Mouse (Mus musculus): ENCODE data around the gene Dach1. TPM values are rescaled to one million over a fixed set of nuclear protein-coding genes. Genes with fewer than 3 reads are reported as not detected.

The Dach1 gene
- total and polyA plus RNA-seq, 3 experiments = not detected

GRCm38 (mm10) chr14:98067273-98067905 is 102.2 kb downstream of the Dach1 start:
- Histone ChIP-seq H3K79me2 (ENCODE audit: control insufficient read depth, insufficient read depth, low read length, poor library complexity) (no peaks in the 10 kb centered on the region), H3K9me3 (replicated peaks; ENCODE audit: insufficient read depth, low read length) (no peaks in the 10 kb centered on the region), H3K4me3 (ENCODE audit: control insufficient read depth in 1 of 2, insufficient read depth in 1 of 2, low read depth in 2 of 2, low read length in 2 of 2) (no peak overlapping the region), H3K9ac (ENCODE audit: control insufficient read depth, low read depth, low read length, poor library complexity, severe bottlenecking) (no peak overlapping the region), H3K27ac (ENCODE audit: control insufficient read depth, low read depth, low read length) (no peak overlapping the region), H3K36me3 (ENCODE audit: control insufficient read depth in 1 of 2, insufficient read depth in 2 of 2, low read length in 2 of 2) (no peaks in the 10 kb centered on the region), H3K4me1 (ENCODE audit: control insufficient read depth in 1 of 2, insufficient read depth in 2 of 2, low read length in 2 of 2) (peaks cover 0 to 3% of the 10 kb centered on the region in 2 experiments; a peak in 1 of 4 replicates), H3K27me3 (ENCODE audit: control insufficient read depth in 1 of 2, insufficient read depth in 2 of 2, low read length in 2 of 2) (no peaks in the 10 kb centered on the region)
- no peak for DNase-seq (ENCODE audit: low read depth, low spot score)
- TF ChIP-seq ZMIZ1 (IDR thresholded peaks at IDR 0.05; ENCODE audit: low read depth, low read length) = no peak
- no peak for TF ChIP-seq SMC3 (IDR thresholded peaks at IDR 0.05; ENCODE audit: low read depth, low read length)
- TF ChIP-seq MYB (IDR thresholded peaks at IDR 0.05; ENCODE audit: low read depth, low read length) = no peak
- no peak for TF ChIP-seq JUND (IDR thresholded peaks at IDR 0.05; ENCODE audit: low read depth, low read length)
- no peak for TF ChIP-seq BHLHE40 (IDR thresholded peaks at IDR 0.05; ENCODE audit: borderline replicate concordance, low read depth, low read length)
- no peak for TF ChIP-seq MEF2A (IDR thresholded peaks at IDR 0.05; ENCODE audit: extremely low read depth, insufficient replicate concordance, low read depth, low read length, poor library complexity, severe bottlenecking)
- TF ChIP-seq ELF1 (IDR thresholded peaks at IDR 0.05; ENCODE audit: low read depth, low read length) = no peak
- no peak for TF ChIP-seq GABPA (IDR thresholded peaks at IDR 0.05; ENCODE audit: low read depth, low read length)
- no peak for TF ChIP-seq ZKSCAN1 (IDR thresholded peaks at IDR 0.05; ENCODE audit: low read depth, low read length)
- no peak for TF ChIP-seq UBTF (IDR thresholded peaks at IDR 0.05; ENCODE audit: borderline replicate concordance, insufficient read depth, low read depth, low read length)
- no peak for TF ChIP-seq HCFC1 (IDR thresholded peaks at IDR 0.05; ENCODE audit: low read depth, low read length)
- TF ChIP-seq CTCF (IDR thresholded peaks at IDR 0.05 in 2 of 3, conservative IDR thresholded peaks at IDR 0.05 in 1 of 3; ENCODE audit: control insufficient read depth in 1 of 3, insufficient read depth in 1 of 3, low read depth in 2 of 3, low read length in 3 of 3, poor library complexity in 1 of 3, severe bottlenecking in 1 of 3) = no peak
- no peak for TF ChIP-seq MAX (IDR thresholded peaks at IDR 0.05; ENCODE audit: low read length)
- no peak for TF ChIP-seq GATA1 (IDR thresholded peaks at IDR 0.05; ENCODE audit: low read depth, low read length)

GRCm38 (mm10) chr14:98064190-98064589 is 105.4 kb downstream of the Dach1 start:
- no peak for TF ChIP-seq EP300 (IDR thresholded peaks at IDR 0.05; ENCODE audit: low read depth in 1 of 2, low read length in 2 of 2)

More at GRCm38 (mm10) chr14:98064190-98064589, 105.4 kb downstream of the Dach1 start:
- H3K9ac ChIP-seq (ENCODE audit: control insufficient read depth, low read depth, low read length, poor library complexity, severe bottlenecking) = no peak overlapping the region
- no peaks in the 10 kb centered on the region for H3K9me3 ChIP-seq (replicated peaks; ENCODE audit: insufficient read depth, low read length)
- no peaks in the 10 kb centered on the region for H3K36me3 ChIP-seq (ENCODE audit: control insufficient read depth in 1 of 2, insufficient read depth in 2 of 2, low read length in 2 of 2)
- no peak overlapping the region for H3K27ac ChIP-seq (ENCODE audit: control insufficient read depth, low read depth, low read length)
- no peaks in the 10 kb centered on the region for H3K79me2 ChIP-seq (ENCODE audit: control insufficient read depth, insufficient read depth, low read length, poor library complexity)
- no peaks in the 10 kb centered on the region for H3K27me3 ChIP-seq (ENCODE audit: control insufficient read depth in 1 of 2, insufficient read depth in 2 of 2, low read length in 2 of 2)
- H3K4me1 ChIP-seq (ENCODE audit: control insufficient read depth in 1 of 2, insufficient read depth in 2 of 2, low read length in 2 of 2) = no peaks in the 10 kb centered on the region
- H3K4me3 ChIP-seq (ENCODE audit: control insufficient read depth in 1 of 2, insufficient read depth in 1 of 2, low read depth in 2 of 2, low read length in 2 of 2) = no peak overlapping the region
- DNase-seq (ENCODE audit: low read depth, low spot score) = no peak

Data from MEL (cell line).